ENCODE assay signal across 17 mouse cellular contexts in the genomic region with DNA sequence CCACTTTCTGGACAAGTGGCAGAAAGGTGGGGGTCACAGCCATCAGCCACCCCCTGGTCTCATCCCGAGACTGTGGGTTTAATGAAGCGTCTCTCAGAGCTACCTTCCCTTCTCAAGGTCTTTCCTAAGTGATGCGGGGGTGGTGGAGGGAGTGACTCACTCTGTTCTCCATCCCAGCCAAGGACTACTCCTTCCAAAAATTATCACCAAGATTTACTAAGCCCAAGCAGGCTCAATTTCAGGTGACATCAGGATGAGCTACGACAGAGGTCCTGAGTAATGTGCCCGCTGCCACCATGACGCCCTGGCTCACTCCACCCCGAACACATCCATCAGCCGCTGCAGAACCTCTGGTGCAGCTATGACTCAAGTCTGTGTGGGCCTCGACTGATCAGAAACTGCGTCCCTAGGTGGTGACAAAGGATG. TPM values are rescaled to one million over a fixed set of nuclear protein-coding genes. Genes with fewer than 3 reads are reported as not detected.
DNase-seq lines count a peak whose midpoint lies in the region; ATAC-seq and TF ChIP-seq lines count a peak whose summit lies in the region.
"Had no signal": no experiment of that assay in that cellular context is flagged by ENCODE, and none has a peak within 500 bp of the region (broad histone marks: within the 10 kb centered on the region; RNA-seq: fewer than 3 reads in every experiment).

No protein-coding gene starts in this region.

- peaks cover 4% of the 10 kb centered on the region; the same call in 1 of the 2 replicates for H3K36me3 ChIP-seq in midbrain, embryonic 13.5 days
- H3K36me3 ChIP-seq in midbrain, embryonic 10.5 days, result peaks cover 20% of the 10 kb centered on the region
- H3K36me3 ChIP-seq: midbrain, embryonic 15.5 days; neural tube, embryonic 15.5 days had no signal

- H3K4me2 ChIP-seq in midbrain, embryonic 13.5 days (replicated peaks), result no peak overlapping the region
- H3K4me2 ChIP-seq: forebrain, embryonic 13.5 days; midbrain, embryonic 15.5 days had no signal

- peaks cover 77% of the 10 kb centered on the region for H3K4me1 ChIP-seq in midbrain, embryonic 13.5 days (replicated peaks)
- peaks cover 62% of the 10 kb centered on the region for H3K4me1 ChIP-seq in midbrain, embryonic 10.5 days
- peaks cover 70% of the 10 kb centered on the region for H3K4me1 ChIP-seq in olfactory bulb, adult 2 months (ENCODE audit: control insufficient read depth, insufficient read depth, low read length)

- no peak for TF ChIP-seq CTCF in olfactory bulb, adult 2 months (IDR thresholded peaks at IDR 0.05; ENCODE audit: insufficient read depth, low read depth, low read length)

- no peak for ATAC-seq in midbrain, embryonic 13.5 days
- ATAC-seq: forebrain, embryonic 13.5 days; intestine, embryonic 16.5 days; midbrain, embryonic 15.5 days had no signal

- peak overlapping the region; percentile 42; the same call in 1 of the 2 replicates for H3K9ac ChIP-seq in midbrain, embryonic 13.5 days (replicated peaks)
- H3K9ac ChIP-seq: liver, embryonic 13.5 days; midbrain, embryonic 15.5 days had no signal

- no peak overlapping the region for H3K27ac ChIP-seq in midbrain, embryonic 13.5 days
- H3K27ac ChIP-seq in midbrain, embryonic 10.5 days (replicated peaks), result no peak overlapping the region
- peak overlapping the region; percentile 87 for H3K27ac ChIP-seq in olfactory bulb, adult 2 months (ENCODE audit: insufficient read depth, low read depth, low read length)
- H3K27ac ChIP-seq: forebrain, embryonic 13.5 days; liver, embryonic 13.5 days; neural tube, embryonic 15.5 days had no signal

- WGBS in midbrain, embryonic 13.5 days, result 85% methylated on average over 10 of the region's 10 CpGs
- WGBS in midbrain, embryonic 10.5 days, result 85% methylated on average over 10 of the region's 10 CpGs
- 48% methylated on average over 10 of the region's 10 CpGs for WGBS in olfactory bulb, adult 2 months

- DNase-seq in frontal cortex, adult 2 months (ENCODE audit: extremely low spot score in 1 of 2, low spot score in 1 of 2), result peak; percentile 41 to 74
- no peak for DNase-seq in frontal cortex, postnatal 25 days (ENCODE audit: low spot score in 2 of 2)
- DNase-seq in midbrain, embryonic 10.5 days (ENCODE audit: low spot score), result no peak
- DNase-seq in adrenal gland, postnatal 14 days, result peak; percentile 77
- DNase-seq in heart, postnatal 14 days, result no peak
- no peak for DNase-seq in thymus, postnatal 4 days
- DNase-seq: heart, adult 11 months; heart, postnatal 10 days; liver, embryonic 13.5 days; spleen, adult 18-20 months had no signal

- H3K9me3 ChIP-seq in midbrain, embryonic 13.5 days, result no peaks in the 10 kb centered on the region
- no peaks in the 10 kb centered on the region for H3K9me3 ChIP-seq in midbrain, embryonic 10.5 days (replicated peaks)
- H3K9me3 ChIP-seq: forebrain, embryonic 13.5 days; liver, embryonic 13.5 days; midbrain, embryonic 15.5 days; neural tube, embryonic 15.5 days had no signal

- no peak for TF ChIP-seq POLR2A in olfactory bulb, adult 2 months (IDR thresholded peaks at IDR 0.05; ENCODE audit: insufficient read depth, low read depth, low read length)

- no peak overlapping the region for H3K4me3 ChIP-seq in midbrain, embryonic 13.5 days (replicated peaks)
- no peak overlapping the region for H3K4me3 ChIP-seq in midbrain, embryonic 10.5 days
- no peak overlapping the region for H3K4me3 ChIP-seq in olfactory bulb, adult 2 months (ENCODE audit: insufficient read depth, low read depth, low read length)
- H3K4me3 ChIP-seq: forebrain, embryonic 13.5 days; liver, embryonic 13.5 days; midbrain, embryonic 15.5 days; neural tube, embryonic 15.5 days had no signal

- H3K27me3 ChIP-seq in midbrain, embryonic 13.5 days, result 0 out of 2 replicates have a peak, but pooled peaks cover 9% of the 10 kb centered on the region
- H3K27me3 ChIP-seq in midbrain, embryonic 10.5 days (ENCODE audit: low read depth, poor library complexity, severe bottlenecking), result peaks cover 16% of the 10 kb centered on the region
- H3K27me3 ChIP-seq: forebrain, embryonic 13.5 days; liver, embryonic 13.5 days had no signal

- intact Hi-C loops in heart, postnatal 14 days (cut with DNase I), result loop anchor here (10.0 kb wide), 1 partner anchor 384 kb away; no protein-coding TSS in a partner anchor

RNA-seq across cellular contexts. Expression of a gene that starts 2.5 kb away (rescaled TPM):
- polyA plus RNA-seq in frontal cortex, adult 2 months (2012; rRNA removed), result 327 and 355 TPM in 2 replicates
- 356 and 378 TPM in 2 replicates for polyA plus RNA-seq in midbrain, embryonic 13.5 days (2015; fragmentation: Nextera tagmentation; extraction: Ambion mirVana)
- polyA plus RNA-seq in midbrain, embryonic 10.5 days (2016; fragmentation: Nextera tagmentation; extraction: Ambion mirVana), result 404 and 411 TPM in 2 replicates
- total RNA-seq in adrenal gland, postnatal 14 days (2021), result 162 and 182 TPM in 2 replicates
- polyA plus RNA-seq in olfactory bulb, adult 2 months (2012; ENCODE audit: insufficient read depth, insufficient read length, low replicate concordance, missing spikeins), result not detected in 2 replicates
- 100 to 1,000 TPM; 270 to 283 TPM for total RNA-seq in heart, postnatal 14 days (2021)

RNA-seq across cellular contexts. Expression of a gene that starts 36.3 kb away (rescaled TPM):
- 1.1 and 1.3 TPM in 2 replicates for polyA plus RNA-seq in frontal cortex, adult 2 months (2012; rRNA removed)
- 0.22 and 0.46 TPM in 2 replicates for polyA plus RNA-seq in midbrain, embryonic 13.5 days (2015; fragmentation: Nextera tagmentation; extraction: Ambion mirVana)
- 0.29 TPM in 1 of 2 replicates, not detected in the other for polyA plus RNA-seq in midbrain, embryonic 10.5 days (2016; fragmentation: Nextera tagmentation; extraction: Ambion mirVana)
- total RNA-seq in adrenal gland, postnatal 14 days (2021), result 0.53 and 0.56 TPM in 2 replicates
- polyA plus RNA-seq in olfactory bulb, adult 2 months (2012; ENCODE audit: insufficient read depth, insufficient read length, low replicate concordance, missing spikeins), result not detected in 2 replicates
- total RNA-seq in heart, postnatal 14 days (2021), result 10 to 100 TPM in 1 of 2 experiments, 1 to 10 TPM in 1; 8.9 to 10.7 TPM
- total RNA-seq: layer of hippocampus, postnatal 10 days had no signal

Comparison
In these comparisons a context has a peak if more than half of its experiments do, and no peak if none do; other contexts are left out.
1. DNase-seq: peak in frontal cortex, adult 2 months (2 of 2) and adrenal gland, postnatal 14 days (single experiment); none in frontal cortex, postnatal 25 days (0 of 2), midbrain, embryonic 10.5 days (single experiment), heart, postnatal 14 days (0 of 2) and thymus, postnatal 4 days (single experiment).